Mouse (Mus musculus) adrenal gland, postnatal 14 days (tissue): ENCODE measurements around the gene Il1a. TPM values are rescaled to one million over a fixed set of nuclear protein-coding genes. Genes with fewer than 3 reads are reported as not detected.
A peak's percentile ranks its signal among the peaks of the same experiment; 100 is the strongest.

Source experiments
- DNase-seq: peaks from one replicate; pipeline ENCODE4 v3.0.0; 2021; ENCODE audit warnings: mixed read lengths
- long read RNA-seq, 2 experiments: library from polyadenylated mRNA; stranded (forward); transcript quantifications; one replicate each; pipeline ENCODE4 v2.0.0; 2021
- total RNA-seq: library from RNA; stranded (reverse); gene quantifications from 2 replicates; pipeline ENCODE4 v1.2.3, GENCODE M21; 2021

Gene Il1a
- total RNA-seq = 0.26 and 0.60 TPM in 2 replicates
- long read RNA-seq, experiment 1 = 0 reads
- long read RNA-seq, experiment 2 = 0 reads

DNA sequence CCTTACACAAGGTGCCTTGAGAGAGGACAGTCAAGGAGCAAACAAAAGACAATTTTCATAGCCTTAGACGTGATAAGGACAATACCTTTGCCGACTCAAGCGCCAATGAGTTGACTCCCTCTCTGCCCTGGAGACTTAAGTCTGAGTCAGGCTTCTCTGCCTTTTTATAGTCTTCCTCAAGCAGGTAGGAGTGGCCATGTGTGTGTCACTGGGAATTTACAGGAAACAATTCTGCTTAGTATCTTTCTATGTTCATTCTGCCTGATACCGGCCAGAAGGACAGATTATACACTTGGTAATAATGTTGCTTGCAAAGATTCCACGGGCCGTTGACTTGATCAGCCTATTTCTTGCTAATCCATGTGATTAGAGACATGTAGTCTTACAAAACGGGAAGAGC is at the start of gene Il1a:
Gene Il1a (minus strand): TSS at position 137 of the 400 bp plus-strand sequence.
- DNase-seq = no peak

DNA sequence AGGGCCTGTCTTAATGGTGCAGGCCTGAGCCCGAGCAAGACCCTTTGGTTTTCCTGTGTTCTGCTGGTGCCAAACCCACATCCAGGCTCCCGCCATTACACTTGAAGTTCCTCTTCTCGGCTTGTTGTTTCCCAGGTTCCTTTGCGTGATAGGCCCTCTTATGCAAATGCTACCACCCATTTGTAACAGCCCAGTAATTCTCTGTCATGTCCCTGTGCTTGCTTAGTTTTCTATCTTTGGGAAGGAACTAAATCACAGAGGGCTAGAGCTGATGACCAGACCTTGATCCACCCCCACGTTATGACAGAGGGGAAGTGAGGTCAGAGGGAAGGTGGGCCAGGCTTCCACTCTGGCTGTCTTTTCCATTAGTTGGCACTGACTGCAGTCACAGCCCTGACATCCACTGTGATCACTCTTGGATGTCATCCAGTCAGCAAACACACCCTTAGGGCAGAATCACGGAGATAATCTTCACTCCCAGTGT is 28.4 kb upstream of the Il1a start:
- DNase-seq = peak; percentile 15

- no peak for DNase-seq
Measured at GRCm38 (mm10) chr2:129333471-129333870, 23.7 kb upstream of the Il1a start.

DNA sequence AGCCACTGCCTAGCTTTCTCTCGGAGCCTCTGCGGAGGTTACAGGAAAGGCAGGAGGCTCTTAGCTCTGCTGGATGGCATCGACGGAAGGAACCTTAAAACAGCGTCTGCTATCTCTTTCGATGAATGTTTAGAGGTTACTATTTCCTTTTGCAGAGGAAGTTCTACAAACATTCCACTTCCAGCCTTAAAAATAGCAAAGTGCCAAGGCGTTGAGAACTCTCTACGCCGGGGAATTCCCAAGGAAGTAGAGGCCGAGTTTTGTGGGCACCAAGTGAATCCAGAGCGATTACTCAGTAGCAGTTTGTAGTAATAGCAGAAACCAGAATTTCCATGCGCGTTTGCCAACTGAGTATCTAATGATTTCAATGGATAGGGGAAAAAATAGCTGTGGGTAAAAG is 20.8 kb upstream of the Il1a start:
- peak; percentile 9 for DNase-seq

DNA sequence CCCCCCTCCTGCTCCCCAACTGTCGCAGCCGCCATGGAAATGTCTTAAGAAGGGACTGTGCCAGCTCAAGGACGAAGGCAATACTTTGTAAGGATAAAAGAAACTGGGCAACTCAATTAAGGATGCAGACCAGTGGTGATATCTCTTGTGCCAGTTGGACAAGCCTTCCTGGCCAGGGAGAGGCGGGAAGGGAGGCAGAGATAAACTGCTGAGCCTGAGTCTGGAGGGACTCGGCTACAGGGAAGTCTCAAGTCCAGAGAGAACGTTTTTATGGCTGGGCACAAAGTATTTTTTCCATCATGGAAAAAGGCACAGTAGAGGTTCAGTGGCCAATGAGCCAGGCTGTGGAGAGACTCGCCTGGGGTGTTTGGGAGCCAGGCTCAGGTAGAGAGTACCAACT is 20.3 kb upstream of the Il1a start:
- no peak for DNase-seq

- no peak for DNase-seq
Measured at GRCm38 (mm10) chr2:129328238-129328637, 18.5 kb upstream of the Il1a start.

DNA sequence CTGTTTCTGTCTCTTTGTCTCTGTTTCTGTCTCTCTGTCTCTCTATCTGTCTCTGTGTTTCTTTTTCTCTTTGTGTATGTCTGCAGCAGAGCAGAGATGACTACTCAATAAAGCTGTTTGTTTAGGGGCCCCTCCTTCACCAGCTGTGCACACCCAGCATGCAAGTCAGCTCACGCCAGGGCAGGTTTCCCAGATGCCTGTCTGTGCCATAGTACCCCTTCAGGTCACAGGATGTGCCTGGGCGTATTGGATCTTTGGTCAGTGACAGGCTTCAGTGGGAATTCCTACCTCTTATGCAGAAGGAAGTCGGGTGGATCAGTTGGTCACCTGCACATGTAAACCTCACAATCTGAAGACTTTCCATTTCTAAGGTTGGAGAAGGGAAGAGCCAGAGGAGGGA is 14.4 kb upstream of the Il1a start:
- DNase-seq = no peak

DNA sequence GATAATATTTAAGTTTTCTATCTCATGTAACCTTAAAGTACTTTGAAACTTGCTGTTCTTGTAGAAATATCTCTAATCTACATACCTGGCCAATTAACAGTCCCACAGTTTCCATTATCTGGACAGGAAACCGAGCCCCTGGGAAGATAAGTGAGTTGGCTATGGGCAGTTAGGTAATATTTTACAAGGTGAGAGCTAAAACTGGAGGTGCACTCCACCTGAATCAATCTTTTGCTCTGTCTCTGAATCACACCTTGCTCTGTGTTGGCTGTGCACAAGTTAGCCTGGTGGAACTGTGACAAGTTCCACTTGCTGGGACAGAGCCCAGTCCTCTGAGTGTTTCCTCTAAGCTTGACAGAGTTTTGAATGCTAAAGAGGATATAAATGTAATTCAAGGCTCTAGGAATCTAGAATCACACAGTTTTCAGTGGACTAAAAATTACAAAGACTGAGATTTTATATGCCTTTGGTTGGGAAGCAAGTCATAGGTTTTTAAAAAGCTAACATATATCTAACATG is 12.4 kb upstream of the Il1a start:
- DNase-seq = no peak

DNA sequence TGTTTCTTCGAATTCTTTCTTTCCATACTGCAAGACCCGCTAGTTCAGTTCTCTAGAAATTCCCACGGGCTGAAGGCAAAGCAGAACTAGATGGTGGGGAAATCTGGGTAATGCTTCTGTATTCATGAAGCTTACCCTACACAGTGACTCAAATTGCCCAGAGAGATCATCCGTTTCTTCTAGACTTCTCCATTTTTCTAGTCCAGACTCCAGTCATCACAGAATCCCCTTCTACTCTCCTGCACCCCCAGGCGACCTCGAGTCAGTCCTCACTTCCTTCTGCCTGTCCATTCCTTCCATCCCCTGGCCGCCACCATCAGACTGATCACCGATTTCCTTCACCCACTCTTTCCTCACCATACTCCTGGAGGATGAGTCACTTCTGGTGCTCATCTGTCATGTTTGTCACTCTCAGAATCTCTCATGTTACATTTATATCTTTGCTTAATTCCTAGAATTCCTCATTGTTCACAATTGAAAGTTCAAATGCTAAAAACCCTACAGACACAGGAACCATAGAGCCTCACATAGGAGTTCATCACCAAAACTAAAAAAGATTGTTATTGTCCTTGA is 10.3 kb upstream of the Il1a start:
- DNase-seq = no peak

DNA sequence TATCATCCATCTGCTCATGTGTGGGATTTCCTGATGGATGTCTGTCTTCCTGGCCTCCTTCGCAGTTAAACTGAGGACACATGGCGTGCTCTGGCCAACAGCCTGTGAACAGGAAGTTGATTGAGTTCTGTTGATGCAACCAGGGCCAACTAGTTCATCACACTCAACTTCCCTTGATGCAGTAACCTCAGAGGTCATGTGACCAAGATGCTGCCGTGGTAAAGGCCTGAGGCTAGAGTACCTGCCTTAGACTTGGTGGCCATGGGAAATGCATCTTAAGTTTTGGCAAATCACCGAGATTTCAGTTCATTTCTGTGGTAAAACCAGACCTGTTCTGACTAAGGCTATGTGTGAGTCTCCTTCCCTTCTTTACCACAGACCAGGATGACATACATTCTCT is 6.1 kb upstream of the Il1a start:
- no peak for DNase-seq

- DNase-seq = no peak
Measured at GRCm38 (mm10) chr2:129314880-129315279, 5.1 kb upstream of the Il1a start.

DNA sequence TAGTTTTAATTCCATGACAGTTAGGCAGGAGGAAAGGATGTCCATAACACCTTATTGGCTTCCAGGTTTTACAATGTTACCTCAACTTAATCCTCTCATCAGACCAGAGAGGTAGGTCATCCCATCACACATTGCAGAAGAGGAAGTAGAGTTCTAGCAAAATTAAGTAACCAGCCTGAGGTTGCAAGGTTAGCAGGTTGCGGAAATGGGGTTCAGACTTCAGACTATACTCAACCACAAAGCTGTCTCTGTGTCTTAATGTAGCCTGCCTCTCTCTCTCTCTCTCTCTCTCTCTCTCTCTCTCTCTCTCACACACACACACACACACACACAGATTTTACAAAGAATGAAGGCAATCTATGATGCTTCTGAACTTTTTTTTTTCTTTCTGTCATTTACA is 4.2 kb upstream of the Il1a start:
- no peak for DNase-seq

DNA sequence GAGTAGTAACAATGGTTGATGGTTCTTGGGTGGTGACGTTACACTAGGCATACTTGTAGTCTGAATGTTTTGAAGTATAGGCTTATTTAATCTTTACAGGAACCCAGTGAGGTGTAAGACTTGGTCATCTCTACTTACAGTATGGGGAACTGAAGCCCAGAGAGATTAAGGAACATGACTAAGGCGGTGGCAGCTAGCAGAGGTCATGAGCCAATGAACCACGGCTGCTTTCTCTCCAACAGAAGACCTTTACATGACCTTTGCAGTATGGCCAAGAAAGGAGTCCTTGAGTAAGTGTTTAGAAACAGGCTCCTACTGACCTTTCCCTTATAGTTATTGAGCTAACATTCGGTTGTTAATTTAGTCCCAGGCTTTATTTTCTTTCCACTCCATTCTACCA is 3.8 kb downstream of the Il1a start:
- DNase-seq = no peak

GRCm38 (mm10) chr2:129297589-129297982 is 12.2 kb downstream of the Il1a start:
- DNase-seq = no peak

GRCm38 (mm10) chr2:129296671-129297588 is 12.8 kb downstream of the Il1a start, which contains the start of gene Ckap2l:
Gene Ckap2l, minus strand, starts transcription at chr2:129297212.
- DNase-seq = peak; percentile 98

- DNase-seq = no peak
Measured at GRCm38 (mm10) chr2:129296086-129296485, 13.7 kb downstream of the Il1a start.

GRCm38 (mm10) chr2:129295075-129295474 is 14.7 kb downstream of the Il1a start:
- DNase-seq = no peak

DNA sequence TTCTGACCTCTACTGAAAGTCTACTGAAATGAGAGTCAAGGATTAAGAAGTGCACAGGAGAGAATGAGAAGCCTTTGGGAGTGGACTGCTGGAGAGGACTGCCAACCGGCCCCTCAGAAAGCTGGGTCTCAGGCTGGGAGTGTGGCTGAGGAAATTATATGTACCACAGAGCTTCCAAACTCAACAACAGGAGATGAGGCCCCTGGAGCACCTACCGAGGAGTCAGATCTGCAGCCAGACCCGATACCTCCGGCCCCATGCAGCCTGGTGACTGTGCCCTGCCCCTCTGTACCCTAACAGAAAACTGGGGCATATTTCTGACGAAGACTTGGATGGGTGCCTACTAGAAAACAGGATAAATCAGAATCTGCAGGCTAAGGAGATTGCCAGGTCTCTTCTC is 35.9 kb downstream of the Il1a start:
- DNase-seq = no peak

- no peak for DNase-seq
Measured at GRCm38 (mm10) chr2:129270621-129271020, 39.2 kb downstream of the Il1a start.

DNA sequence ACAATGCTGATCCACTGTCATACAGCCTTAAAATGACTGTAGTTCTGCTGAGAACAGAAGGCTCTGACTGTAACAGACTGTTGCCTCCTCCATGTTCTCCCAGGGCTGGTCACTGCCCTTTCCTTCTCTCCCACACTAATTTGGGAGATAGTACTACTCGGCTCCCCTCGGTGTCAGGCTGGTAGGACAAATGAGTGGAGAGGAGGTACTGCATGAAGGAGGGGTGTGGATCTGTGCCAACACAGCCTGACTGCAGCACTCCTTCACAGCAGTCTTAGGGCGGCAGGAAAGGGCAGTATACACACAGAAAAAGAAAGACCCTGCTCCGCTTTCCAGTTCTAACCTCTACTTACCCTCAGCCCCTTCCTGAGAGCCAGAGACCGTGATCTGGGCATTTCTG is 39.8 kb downstream of the Il1a start:
- DNase-seq = no peak

GRCm38 (mm10) chr2:129269161-129269643 is 40.6 kb downstream of the Il1a start:
- DNase-seq = no peak

- no peak for DNase-seq
Measured at GRCm38 (mm10) chr2:129267738-129268137, 42.0 kb downstream of the Il1a start.

DNA sequence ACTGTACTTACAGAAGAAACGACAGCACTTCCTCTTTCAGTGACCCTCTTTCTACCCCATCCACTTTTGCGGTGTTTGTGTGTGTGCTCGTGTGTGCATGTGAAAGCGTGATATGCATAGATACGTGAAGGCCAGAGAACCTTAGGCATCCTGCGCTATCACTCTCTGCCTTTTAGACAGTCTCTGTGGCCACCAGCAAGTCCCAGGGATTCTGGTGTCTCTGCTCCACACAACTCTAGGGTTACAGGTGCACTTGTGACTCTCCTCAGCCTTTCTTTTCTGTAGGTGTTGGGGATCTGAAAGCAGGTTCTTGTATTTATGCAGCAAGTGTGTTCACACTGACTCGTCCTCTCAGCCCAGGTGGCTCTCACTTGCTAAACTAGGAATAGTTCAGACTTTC is 44.5 kb downstream of the Il1a start:
- DNase-seq = no peak
